Mouse (Mus musculus): ENCODE results near the gene Zfp324.
"Not testable (repeated sequence)": the region's sequence is repeated elsewhere in the genome, so short reads cannot be mapped to it uniquely, and the experiment has no call there.

Zfp324 gene

DNA sequence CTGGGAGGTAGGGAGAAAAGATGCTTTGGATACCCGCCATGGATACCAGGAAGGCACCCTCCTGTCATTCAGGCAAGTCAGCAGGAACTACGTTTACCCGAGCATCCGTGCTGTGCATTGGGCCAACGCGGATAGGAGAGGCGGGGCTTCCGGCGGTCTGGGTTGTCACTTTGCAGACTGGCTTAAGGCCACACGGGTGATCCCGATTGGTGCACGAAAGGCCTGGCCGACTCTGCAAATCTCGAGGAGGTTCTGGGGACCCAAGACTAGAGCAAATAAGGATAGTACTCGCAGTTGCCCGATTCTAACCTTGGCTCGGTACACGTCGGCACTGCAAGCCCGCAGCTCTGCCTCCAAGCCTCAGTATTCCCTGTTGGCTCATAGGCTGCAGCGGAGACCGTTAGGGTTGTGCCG, at the start of gene Zfp324:
Gene Zfp324, plus strand, starts transcription at position 161 of the 414 bp plus-strand sequence.
- DNase-seq, result peak; percentile 91

DNA sequence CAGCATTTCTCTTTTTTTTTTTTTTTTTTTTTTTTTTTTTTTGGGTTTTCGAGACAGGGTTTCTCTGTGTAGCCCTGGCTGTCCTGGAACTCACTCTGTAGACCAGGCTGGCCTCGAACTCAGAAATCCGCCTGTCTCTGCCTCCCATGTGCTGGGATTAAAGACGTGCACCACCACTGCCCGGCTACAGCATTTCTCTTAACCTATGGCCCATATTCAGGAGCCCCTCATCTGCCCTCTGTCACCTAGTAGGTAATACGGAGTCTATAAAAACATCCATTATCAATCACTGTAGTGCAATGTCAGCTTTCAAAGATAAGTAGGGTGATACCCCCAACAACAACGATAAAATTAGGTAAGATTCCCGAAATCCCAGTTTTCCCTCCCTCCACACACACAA, 45.1 kb upstream of the Zfp324 start:
- DNase-seq, result not testable (repeated sequence)

DNA sequence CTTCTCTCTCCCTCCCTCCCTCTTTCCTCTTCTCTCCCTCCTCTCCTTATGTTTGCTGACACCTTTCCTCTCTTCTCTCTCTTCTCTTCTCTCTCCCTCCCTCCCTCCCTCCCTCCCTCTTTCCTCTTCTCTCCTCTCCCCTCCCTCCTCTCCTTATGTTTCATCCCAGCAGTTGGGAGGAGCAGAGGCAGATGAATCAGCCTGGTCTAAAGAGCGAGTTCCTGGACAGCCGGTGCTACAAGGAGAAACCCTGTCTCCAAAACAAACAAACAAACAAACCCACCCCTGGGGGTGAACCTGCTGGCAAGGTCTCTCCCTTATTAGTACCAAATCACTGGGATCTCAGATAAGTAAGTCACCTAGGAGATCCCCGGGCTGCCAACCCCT, 44.3 kb upstream of the Zfp324 start:
- DNase-seq, result no peak

DNA sequence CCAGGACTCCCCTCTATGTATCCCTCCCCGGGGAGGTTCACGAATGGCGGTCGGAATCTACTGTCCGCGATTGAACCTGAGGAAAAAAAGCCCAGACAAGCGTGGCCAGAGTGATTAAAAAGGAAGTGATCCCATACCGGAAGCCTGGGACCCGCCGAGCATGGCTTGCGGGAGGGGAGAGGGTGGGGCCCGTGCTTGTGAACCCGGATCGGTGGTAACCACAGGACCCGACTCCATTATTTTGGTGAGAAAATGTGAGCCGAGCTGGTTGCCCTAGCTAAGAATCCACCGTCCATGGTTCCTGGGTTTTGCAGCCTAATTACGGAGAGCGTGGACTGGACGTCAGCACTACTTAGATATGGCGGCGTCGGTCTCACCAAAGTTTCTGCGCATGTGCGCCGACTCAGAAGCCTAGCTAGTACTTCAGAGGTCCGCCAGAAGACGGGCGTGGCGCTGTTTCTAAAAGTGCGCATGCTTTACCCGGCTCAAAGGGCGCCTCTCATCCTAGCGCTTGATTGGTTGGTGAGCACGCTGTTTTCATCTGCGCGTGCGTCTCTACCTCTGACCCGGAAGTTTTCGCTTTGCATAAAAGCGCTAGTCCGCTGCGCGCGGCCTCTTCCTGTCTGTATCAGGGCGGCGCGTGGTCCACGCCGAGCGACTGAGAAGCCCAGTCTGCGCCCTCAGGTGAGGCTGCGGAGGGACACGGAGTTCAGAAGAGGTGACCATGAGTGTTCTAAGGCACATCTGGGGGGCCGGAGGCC, 43.8 kb upstream of the Zfp324 start, which contains the start of gene Rps5:
Gene Rps5, plus strand, starts transcription at position 586 of the 761 bp plus-strand sequence.
- DNase-seq, result peak; percentile 99

DNA sequence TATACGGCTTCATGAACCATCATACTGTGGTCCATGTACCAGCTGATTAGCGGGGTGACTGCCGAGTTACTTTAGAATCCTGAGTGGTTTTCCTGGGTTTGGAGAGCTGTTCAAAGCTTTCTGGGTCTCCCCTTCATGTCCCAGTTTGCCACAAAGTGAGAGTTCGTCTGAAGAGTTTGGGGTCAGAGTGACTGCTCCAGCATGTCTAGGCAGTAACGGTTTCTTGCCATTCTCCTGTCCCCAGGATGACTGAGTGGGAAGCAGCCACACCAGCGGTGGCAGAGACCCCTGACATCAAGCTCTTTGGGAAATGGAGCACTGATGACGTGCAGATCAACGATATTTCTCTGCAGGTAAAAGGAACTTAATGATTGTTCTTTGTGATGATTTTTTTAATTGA, 42.9 kb upstream of the Zfp324 start:
- no peak for DNase-seq

DNA sequence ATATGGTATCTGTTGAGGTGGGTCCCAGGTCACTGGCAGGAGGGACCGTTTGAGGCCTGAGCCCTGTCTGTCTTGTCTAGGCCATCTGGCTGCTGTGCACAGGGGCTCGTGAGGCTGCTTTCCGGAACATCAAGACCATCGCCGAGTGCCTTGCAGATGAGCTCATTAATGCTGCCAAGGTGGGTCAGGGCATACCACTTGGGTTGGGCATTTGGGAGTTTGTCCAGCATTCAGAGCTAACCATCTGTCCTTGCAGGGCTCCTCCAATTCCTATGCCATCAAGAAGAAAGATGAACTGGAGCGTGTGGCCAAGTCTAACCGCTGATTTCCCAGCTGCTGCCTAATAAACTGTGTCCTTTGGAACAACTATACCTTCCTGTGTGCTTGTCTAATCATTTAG, 39.3 kb upstream of the Zfp324 start:
- DNase-seq, result no peak

DNA sequence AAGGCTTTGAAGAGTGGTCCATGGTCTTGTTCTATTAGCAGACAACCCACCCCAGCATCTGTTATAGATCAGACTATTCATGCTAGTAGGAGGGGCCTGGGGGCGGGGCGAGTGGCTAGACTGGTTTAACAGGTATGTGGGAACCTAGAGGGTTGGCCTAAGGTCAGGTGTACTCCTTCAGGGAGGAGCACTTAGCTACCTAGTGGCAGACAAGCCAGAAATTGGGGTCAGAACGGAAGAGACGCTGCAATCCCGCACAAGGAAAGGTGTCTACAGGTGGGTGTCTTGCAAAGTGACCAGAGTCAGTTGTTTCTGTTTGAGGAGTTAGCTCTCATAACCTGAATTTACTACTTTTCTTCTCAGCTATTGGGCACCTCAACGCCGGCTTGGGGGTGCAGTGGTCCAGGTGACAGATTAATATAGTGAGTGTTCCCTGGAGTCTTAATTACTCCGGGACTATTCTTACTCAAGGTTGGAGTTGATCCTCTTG, 38.4 kb upstream of the Zfp324 start, which contains the start of gene Rnf225:
Gene Rnf225, plus strand, starts transcription at position 226 of the 490 bp plus-strand sequence.
- DNase-seq, result no peak

DNA sequence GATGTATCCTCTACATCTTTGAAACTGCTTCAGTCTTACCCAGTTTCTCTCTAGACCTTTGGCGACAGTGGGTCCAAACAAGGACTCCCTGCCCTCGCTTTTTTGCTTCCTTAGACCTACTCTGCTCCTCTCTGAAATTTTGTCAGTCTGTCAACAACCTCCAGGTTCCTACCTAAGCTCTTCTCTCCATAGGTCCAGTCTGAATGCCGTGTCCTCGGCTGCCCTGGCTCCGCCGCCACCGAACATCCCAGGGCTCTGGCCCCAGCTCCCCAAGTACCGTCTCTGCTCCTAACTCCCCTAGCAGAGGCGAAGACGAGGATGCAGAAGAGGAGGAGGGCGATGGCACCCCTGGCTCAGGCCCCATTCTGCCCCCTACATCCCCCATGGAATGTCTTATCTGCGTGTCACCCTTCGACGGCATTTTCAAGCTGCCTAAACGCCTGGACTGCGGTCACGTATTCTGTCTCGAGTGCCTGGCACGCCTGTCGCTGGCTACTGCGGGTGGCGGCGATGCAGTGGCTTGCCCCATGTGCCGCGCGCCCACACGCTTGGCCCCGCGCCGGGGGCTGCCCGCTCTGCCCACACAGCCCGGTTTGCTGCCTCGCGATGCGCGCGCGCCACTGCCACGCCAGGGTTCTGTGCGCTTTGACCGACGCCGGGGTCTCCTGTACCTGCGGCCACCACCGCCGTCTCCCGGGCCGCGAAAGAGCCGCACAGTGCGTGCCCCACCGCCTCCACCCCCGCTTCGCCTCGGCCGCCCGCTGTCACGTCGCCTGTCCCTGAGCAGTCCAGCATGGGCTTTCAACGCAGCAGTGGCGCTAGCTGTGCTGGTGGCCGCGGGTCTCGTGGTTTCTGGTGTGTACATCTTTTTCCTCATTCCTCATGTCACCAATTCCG, 37.7 kb upstream of the Zfp324 start:
- peak; percentile 43 for DNase-seq

DNA sequence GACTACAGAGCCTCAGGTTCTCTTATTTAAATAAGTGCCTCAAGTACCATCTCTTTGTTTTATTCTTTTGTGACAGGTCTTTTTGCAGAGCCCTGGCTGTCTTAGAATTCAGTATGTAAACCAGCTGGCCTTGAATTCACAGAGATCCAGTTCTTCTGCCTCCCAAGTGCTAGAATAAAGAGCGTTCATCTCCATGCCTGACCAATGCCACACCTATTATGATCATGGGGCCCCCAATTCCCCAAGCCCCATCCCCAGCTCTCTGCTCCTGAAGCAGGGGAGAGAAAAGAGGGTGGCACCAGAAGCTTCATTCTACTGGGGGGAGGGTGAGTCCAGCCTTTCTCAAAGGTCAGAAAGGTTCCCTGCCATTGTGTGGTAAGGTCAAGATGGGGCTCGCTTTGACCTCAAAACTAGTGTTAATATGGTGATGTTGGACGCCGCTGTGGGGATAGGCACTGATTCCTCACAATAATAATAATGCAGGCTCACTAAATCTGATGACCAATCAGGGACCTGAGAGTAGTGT, 32.0 kb upstream of the Zfp324 start:
- no peak for DNase-seq

DNA sequence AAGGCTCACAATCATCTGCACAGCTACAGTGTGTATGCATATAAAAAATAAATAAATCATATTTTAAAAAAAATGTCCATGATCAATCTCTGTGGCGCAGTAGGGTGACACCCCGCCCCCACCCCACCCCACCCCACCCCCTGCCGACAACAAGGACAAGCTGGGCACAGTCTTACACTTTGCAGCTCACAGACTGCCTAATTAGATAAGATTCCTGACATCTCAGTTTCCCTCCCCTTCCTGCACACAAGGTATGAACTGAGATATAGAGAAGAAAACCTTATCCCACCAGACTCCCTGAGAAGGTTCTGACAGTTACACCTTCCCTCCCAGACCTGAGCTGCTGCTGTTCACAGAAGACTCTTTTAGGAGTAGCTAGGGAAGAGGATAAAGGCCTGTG, 30.8 kb upstream of the Zfp324 start:
- no peak for DNase-seq

DNA sequence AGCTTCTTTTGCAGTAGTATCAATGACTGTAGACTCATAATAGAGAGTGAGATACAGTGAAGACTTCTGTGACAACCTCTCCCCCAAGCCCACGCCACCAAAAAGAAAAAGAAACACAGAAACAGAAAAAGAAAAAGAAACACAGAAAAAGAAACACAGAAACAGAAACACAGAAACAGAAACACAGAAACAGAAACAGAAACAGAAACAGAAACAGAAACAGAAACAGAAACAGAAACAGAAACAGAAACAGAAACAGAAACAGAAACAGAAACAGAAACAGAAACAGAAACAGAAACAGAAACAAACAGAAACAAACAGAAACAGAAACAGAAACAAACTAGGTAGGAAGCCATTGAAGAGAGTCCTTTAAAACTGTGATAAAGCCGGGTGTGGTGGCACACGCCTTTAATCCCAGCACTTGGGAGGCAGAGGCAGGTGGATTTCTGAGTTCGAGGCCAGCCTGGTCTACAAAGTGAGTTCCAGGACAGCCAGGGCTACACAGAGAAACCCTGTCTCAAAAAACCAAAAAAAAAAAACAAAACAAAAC, 28.3 kb upstream of the Zfp324 start:
- not testable (repeated sequence) for DNase-seq

DNA sequence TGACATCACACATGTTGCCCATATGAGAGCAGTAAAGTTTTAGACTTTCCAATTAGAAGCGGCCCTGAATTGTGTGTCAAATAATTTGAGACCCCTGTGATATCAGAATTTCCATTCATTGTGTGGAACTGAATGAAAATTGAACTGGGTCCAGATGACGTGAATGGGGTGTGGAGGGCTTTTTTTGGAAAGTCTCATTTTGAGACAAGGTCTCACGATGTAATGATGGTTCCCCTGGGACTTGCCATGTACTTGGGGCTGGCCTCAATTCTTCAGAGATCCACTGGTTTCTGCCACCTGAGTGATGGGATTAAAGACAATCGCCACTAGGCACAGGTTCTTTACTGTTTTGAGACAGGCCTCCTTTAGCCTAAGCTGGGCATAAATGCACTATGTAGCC, 25.0 kb upstream of the Zfp324 start:
- DNase-seq, result no peak

DNA sequence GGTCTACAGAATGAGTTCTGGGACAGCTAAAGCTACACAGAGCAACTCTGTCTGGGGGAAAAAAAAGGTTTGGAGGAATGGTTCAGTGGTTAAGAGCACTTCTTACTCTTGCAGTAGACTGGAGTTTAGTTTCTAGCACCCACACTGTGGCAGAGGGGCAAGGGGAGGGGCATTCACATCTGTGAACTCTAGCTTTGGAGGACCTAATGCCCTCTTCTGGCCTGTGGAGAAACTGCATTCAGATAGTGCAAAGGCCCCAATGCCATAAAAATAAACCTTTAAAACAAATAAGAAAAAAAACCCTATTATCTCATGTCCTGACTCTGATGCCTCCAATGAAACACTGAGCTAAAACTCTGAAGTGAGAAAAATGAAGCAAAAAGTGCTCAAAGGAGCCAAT, 22.1 kb upstream of the Zfp324 start:
- DNase-seq, result no peak

DNA sequence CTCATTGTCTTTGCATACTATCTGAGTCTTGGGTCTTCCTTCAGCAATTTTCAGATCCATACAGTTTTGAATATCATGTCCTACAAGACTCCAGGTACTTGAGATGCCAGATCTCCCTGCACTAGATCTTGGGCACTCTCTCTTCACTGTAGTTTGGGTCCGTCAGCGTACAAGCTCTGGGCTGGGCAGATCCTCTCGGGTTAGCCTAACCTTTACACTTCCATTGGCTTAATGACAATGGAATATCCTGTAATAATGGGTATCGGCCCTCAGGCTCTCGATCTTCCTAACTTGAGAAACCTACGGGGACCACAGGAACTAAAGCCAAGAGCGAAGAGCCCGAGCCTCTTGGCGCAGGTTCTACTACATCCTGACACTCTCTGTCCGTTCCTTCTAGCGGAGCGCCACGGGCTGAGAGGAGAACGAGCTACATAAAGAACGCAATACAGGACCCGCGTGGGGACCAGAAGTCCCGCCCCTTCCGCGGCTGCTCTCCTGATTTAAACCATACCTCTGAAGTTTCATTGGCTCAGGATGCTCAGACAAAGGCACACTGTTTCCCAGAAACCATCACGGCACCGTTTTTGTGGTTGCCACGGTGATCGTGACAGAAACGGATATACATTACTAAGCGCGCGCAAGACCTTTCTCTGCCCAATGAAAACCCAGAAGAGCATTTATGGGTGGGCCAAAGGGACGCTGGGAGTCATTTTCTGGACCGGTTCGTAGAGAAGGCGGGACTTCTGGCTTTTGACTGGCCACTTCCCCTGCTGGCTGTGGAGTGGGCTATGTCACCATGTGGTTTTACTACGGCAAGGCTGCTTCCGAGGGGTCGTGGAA, 16.4 kb upstream of the Zfp324 start:
- peak; percentile 94 for DNase-seq

DNA sequence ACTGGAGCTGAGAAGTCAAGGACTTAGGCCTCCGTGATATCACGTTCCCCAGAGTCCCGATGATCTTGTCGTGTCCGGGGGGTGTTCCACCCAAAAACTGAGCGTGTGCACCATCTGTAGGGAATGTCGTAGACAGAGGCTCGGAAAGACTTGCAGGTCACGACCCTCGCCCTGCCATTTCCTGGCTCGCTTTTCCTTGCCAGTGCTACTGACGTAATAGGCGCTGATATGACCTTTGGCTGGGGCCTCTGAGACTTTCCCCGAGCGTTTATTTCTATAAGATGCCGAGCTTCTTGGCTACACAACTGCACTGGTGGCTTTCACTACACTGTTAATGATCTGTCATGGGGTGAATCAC, 15.8 kb upstream of the Zfp324 start:
- no peak for DNase-seq

DNA sequence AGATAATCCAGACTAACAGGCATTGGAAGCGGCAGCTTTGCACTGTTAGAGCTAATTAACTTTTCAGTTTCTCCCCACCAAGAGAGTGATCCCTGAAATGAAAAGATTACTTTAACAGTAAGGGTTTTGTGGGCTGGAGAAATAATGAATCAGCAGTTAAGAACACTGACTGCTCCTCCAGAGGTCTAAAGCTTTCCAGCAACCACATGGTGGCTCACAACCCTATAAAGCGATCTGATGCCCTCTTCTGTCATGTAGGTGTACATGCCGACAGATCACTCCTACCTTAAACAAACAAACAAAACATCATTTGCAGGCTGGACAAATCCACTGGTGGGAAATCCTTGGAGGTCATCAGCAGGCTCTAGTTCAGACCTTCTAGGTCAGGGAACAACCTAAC, 10.7 kb upstream of the Zfp324 start:
- DNase-seq, result no peak

DNA sequence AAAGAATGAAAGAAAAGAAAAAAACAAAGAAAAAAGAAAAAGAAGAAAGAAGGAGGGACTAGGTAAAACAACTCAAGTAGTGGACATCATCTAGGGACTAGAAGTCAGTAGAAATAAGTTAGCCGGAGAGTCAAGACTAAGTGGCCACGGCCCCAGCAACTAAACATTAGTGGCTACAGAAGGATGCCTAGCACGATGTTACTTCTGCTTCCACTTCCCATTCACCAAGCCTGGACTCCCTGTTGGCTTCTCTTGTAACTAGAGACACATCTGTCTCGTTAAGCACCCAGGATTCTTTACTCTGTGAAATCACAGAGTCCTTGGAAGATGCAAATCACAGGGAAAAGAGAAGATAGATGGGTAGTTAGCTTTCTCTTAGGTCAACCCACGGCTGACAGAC, 8.1 kb upstream of the Zfp324 start:
- DNase-seq, result no peak

DNA sequence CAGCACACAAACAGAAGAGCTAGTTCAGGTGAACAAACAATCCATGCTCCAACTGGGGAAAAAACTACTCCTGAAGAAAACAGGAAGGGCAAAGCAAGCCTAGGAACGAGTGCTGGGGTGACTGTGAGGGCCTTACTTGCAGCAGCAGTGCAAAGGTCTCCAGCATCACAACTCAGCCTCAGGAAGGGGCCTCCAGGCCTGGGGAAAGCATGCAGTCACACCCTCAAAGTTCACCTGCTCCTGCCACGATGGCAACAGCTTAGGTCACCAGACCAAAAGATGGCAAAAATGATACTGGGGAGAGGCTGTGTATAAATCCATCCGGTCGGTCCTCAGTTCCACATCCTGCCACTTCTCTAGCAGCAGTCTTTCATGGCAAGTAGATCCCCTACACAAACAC, 6.7 kb upstream of the Zfp324 start:
- no peak for DNase-seq

DNA sequence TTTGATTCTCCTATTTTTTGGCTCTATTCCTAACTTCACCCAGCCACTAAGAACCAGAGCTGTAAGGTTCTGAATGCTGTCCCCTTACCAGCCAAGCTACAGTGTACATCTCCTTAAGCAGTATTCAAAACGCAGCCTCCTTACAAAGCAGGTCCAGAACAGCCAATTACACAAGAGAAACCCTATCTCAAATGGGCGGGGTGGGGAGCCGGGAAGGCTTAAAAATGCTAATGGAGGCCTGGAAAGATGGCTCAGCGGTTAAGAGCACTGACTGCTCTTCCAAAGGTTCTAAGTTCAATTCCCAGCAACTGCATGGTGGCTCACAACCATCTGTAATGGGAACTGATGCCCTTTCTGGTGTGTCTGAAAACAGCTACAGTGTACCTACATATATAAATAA, 5.9 kb upstream of the Zfp324 start:
- no peak for DNase-seq

DNA sequence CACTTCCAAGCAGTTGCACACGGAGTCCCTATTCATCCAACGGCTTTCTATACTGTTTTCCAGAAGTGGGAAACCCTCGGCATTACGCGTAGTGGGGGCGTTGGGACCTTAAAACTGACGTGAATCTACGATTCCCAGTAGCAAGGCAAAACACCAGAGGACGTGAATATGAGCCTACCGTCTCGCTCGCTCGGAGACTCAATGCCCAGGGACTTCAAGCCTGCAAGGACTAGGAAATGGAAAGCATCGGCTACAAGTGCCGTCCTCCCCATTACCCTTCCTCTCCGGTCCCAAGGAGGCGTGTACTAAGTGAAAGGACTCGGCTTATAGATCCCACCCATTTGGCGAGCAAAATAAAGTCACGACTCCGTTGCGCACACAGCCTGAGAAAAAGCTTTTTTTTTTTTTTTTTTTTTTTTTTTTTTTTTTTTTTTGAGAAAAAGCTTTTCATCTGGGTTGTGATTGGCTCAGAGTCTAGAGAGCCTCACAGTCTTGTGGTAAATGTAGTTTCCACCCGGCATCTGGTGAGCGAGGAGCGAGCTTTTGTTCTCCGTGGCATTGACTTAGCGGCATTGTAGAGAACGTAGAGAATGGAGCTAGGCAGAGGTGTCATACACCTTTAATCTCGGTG, 4.0 kb upstream of the Zfp324 start:
- DNase-seq, result peak; percentile 45

DNA sequence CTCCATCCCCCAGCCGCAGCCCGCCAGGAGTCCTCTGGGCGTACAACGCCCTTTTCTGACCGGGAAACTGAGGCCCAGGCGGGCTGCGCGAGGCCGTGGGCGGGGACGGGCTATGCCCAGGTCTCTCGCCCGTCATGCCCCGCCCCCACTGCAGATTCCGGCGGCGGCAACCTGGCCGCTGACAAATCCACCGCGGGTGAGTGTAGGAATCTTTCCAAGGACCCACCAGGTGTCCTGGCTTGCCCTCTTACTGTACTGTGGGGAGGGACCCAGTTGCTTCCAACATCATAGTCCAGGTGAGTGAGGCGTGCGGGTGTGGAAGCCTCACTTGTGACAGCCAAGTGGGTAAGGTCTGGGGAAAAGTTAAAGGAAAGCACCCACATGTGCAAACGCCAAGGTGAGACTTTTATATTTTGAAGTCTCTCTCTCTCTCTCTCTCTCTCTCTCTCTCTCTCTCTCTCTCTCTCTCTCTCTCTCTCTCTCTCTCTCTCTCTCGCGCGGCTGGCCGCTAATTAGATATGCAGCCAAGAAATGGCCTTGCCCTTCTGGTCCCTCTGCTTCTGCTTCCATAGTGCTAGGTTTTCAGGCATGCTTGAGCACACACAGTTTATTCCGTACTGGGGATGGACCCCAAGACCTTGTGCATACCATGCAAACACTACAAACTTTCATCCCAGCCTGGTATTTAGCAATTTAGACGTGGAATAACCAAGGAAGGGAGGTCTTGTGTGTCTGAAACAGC, 637 bp downstream of the Zfp324 start:
- DNase-seq, result no peak
